Mouse (Mus musculus) CD4-positive, CD25-positive, alpha-beta regulatory T cell, adult 2 months (primary cell): Measurements from ENCODE around the gene Slc41a3.

Experiments
- DNase-seq: peaks from one replicate; pipeline ENCODE4 v3.0.0-alpha.2; 2012; ENCODE audit warnings: low read depth, low spot score

Slc41a3 gene

DNA sequence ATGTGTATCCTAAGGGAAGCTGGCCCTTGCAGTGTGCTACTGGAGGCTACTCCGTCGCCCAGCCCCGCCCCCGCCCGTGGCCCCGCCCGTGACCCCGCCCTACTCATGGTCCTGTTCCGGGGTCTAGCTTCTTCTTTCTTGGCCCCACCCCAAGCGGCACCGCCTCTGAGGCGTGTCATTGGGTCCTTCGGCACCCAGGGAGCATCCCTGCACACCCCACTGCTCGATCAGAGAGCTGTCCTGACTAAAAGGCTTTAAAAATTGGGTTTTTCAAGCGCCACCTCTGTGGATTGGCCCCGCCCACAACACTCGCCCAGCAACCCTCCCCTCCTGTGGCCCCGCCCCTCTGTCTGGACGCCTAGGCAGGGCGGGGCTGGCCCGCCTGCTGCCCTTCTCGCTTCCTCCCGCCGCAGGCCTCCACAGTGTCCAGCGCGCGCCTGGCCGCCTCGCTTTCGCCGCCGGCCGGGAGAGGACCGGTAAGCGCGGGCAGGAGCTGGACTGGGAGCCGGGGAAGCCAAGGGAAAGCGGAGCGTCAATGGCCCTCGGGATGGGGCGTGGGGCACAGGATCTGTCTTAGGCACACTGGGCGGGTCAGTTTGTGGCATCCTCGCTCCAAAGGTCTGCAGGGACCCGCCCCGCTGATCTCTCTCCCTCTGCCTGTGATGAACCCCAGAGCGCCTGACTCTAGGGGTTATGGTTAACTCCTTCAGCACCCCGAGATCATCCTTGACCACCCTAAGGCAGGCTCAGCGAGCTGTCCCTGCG lies at the start of gene Slc41a3:
Gene Slc41a3 (plus strand): TSS at position 193 of the 765 bp plus-strand sequence.
- DNase-seq, result peak; percentile 88

GRCm38 (mm10) chr6:90556534-90557058 lies 47.9 kb upstream of the Slc41a3 start:
- DNase-seq, result no peak

GRCm38 (mm10) chr6:90557077-90557476 lies 47.4 kb upstream of the Slc41a3 start:
- no peak for DNase-seq

DNA sequence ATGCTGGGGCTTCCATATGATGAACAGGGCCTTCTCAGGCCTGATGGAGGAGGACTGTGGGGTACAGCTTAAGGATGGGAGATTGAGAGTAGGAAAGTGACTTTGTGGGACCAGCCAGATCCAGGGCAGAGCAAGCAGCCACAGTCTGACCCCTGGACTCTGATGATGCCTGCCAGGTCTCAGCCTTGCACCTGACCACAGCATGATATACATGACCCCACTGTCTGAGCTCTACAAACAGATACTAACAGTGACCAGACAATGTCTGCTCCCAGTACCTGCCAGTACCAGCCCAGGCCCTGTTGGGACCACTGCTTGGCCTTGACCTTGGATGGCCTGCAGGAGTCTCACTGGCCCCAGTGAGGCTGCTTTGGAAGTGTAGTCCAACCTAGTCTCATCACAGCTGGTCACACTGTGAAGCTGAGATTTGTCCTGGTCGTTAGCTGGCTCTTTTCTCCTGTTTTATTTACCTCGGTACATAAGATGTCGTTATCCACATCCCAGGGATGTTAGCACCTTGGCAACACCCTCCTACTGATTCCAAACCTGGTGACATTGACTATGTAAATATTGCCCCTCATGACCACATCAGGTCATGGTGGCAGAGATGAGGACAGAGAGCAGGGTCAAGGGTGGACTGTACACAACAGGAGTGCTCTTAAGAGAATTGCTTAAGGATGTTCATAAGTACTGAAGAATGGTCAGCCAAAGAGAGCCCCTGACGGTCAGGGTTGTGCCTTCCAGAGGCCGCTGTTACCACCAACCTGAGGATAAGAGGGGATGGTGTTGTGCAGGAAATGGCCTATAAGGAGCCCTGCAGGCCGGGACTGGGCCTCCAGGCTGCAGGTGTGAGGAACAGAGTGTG lies 46.5 kb upstream of the Slc41a3 start:
- DNase-seq, result no peak

- DNase-seq, result no peak
Measured at GRCm38 (mm10) chr6:90560390-90561058, 44.0 kb upstream of the Slc41a3 start.

- no peak for DNase-seq
Measured at GRCm38 (mm10) chr6:90561234-90561781, 43.2 kb upstream of the Slc41a3 start.

- no peak for DNase-seq
Measured at GRCm38 (mm10) chr6:90564240-90564639, 40.3 kb upstream of the Slc41a3 start.

DNA sequence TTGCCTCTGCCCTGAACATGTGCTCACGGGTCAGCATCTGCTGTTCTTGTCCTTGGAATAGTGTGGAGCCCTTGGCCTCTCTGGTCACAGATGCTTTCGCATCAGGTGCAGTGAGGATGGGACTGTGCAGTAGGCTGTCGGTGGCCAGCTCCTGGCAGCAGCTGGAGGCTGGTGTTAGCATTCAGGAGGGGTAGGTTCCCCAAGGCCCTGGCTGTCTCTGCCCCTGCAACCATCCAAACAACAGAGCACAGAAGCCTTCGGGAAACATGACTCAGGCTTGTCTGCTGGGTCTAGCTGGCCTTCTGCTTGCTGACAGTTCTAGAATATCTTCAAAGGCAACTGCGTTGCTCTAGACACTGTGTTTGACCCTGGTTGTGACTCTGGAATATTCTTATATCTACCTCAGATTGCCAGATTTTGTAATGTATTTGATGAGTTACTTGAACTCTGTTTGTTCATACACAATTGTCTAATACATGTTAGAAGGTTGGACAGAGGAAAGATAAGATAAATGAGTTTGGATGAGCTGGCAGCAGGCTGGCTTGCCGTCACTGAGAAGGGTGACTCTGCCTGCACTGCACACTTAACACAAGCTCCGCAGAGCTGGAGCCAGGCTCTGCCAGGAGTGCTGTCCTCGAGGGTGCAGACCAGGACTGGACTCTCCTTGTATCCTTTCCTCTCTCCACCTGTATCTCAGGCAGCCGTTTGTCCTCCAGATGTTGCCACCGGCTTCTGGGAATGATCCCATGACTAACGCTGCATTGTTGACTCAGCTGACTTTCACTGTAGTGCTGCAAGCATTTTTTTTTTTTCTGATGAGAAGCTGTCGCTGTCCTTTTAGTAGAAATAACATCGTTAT lies 38.9 kb upstream of the Slc41a3 start:
- DNase-seq, result no peak

DNA sequence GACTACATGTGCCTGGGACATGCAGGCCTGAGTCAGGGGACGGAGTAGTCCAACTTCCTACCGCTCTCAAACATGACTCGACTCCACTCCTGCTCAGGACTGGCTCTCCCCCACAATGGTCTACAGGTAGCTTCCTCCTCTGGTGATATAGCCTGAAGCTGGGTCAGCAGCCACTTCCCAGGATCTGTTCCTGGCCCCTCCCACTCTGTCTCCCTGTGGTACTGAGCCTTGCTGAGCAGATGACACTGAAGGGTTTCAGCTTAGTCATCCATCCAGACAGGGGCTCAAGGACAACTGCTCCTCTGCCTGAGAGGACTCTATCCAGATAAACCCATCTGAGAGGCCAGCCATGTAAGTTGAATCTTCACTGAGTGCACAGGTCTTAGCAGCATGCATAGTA lies 37.0 kb upstream of the Slc41a3 start:
- no peak for DNase-seq

DNA sequence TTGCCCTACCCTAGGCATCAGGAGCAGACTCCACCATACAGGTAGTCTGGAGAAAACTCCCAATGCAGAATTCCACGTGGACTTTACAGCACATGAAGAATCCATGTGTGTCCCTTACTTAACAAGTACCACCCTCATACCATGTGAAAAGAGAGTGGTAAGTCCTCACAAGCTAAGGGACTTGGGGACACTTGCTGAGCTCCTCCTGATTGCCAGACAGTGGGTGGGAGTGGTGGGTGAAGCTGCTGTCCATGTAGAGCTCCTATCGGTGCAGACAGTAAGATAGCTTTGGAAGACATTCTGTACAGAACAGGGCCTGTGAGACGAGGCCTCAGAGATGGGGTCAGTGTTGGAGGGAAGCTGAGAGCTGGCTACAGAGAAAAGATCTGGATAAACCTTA lies 36.6 kb upstream of the Slc41a3 start:
- no peak for DNase-seq

DNA sequence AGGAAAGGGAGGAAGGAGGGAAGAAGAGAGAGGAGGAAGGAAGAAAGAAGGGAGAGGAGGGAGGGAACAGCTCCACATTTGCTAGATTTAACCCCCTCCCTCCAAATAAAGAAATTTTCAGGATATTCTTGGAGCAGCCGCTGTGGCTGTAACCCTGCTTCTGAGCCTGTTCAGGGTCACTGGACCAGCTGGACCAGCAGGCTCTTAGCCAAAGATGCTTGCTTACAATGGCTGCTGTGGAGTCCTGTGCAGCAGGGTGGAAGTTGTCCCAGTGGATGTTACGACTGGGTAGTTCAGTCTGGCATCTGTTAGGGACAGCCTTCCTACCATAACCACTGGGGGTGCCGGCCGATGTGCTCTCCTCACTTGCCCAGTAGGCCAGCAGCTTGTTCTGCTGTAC lies 35.8 kb upstream of the Slc41a3 start:
- no peak for DNase-seq

- DNase-seq, result no peak
Measured at GRCm38 (mm10) chr6:90569736-90570383, 34.7 kb upstream of the Slc41a3 start.

DNA sequence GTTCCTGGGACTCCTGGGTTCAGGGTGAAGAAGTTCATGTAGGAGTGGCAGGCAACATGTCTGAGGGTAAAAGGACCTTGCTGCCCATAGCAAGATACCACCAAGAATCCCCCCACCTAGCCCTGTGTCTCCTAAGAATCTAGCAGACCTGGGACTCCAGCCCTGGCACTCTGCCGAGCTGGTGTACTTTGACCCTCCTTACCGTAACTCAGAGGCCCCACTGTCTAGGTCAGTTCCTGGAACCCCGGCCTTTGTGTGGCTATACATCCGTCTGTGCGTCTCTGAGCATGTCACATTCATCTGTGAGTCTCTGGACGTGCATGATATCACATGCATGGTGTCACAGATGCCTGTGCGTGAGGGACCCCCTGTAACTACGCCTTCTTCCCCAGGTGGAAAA lies 34.1 kb upstream of the Slc41a3 start:
- no peak for DNase-seq

DNA sequence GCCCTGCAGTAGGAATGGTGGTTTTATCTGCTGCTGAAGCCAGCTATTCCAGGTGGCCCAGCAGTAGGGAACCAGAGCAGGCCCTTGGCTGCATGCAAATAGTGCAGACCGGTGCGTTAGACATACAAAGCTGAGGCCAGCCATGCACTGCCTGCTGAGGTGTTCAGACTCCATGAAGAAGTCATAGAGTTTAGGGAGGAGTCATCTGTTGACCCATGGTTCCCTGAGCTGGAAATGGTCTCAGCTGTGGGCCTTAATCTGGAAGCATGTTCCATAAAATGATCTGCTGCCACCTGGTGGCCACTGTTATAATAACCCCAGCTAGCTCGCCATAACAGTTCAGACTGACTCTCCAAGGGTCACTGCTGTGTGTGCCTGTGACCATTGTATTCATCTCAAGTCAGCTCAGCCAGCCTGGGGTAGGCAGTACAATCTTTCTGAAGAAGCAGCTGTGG lies 29.2 kb upstream of the Slc41a3 start:
- peak; percentile 72 for DNase-seq

GRCm38 (mm10) chr6:90578174-90578573 lies 26.4 kb upstream of the Slc41a3 start:
- no peak for DNase-seq

GRCm38 (mm10) chr6:90582331-90582730 lies 22.2 kb upstream of the Slc41a3 start:
- no peak for DNase-seq

DNA sequence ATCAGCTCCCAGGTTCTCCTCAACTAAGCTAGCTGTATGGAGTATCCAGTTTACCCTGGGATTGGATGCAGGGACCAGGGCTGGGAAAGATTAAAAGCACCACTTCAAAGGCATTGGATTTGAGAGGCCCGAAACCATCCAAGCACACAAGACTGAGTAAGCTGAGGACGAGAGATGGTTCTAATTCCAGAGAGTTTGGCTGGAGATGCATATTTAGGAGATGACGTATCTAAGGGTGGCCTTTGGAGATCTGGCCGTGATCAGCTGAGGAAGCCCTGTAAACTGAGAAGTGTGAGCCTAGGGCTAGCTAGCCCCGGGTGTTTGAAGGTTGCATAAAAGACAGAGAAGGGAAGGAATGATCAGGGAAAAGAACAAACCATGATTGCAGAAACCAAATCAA lies 16.4 kb upstream of the Slc41a3 start:
- DNase-seq, result no peak

DNA sequence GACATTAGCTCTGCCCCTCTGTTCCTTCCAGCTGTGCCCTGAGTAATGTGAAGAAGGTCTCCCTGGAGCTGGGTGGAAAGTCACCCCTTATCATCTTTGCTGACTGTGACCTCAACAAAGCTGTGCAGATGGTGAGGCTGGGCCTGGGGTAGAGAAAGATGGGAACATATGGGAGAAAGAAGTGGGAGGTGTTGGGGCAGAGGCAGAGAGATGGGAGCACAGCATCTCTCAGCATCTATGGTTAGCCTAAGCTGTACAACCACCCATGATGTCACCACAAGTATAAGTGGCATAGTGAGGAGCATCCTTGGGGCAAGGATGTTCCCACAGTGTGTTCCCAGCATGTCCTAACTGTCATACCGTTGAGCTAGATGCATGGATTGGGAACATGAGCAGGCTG lies 13.8 kb upstream of the Slc41a3 start:
- DNase-seq, result no peak

DNA sequence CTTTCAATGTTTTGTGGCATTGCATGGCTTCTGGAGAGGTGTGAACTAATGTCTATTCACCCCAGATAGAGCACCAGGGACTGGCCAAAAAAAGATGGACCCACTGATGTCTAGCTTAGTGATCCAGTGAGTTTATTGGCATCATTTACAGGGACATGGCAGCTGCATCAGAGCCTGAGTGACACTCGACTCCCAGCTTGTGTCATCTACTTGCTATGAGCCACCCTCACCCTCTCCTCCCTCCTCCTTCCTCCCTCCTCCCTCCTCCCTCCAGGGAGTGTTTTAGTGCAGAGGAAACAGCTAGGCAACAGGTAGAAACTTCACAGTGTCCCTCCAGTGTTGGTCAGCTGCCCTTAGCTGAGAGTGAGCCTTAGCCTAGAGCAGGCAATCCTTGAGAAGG lies 9.6 kb upstream of the Slc41a3 start:
- no peak for DNase-seq

- no peak for DNase-seq
Measured at GRCm38 (mm10) chr6:90597060-90597459, 7.5 kb upstream of the Slc41a3 start.
